Mouse (Mus musculus) spleen, embryonic (tissue): Measurements from ENCODE around the gene Aebp1.

Experiments
- CTCF ChIA-PET: fragments of 350-600 bp; sonication (Branson Sonifier 250); formaldehyde crosslinking; loops from one replicate; lab custom pipeline; 2022; lab: Charles Lee

Aebp1 gene

GRCm38 (mm10) chr11:5855481-5855880 lies 6.3 kb upstream of the Aebp1 start:
- CTCF ChIA-PET: no interaction called here

GRCm38 (mm10) chr11:5855902-5856301 lies 5.8 kb upstream of the Aebp1 start:
- CTCF ChIA-PET: no interaction called here

- CTCF ChIA-PET: no interaction called here
Measured at GRCm38 (mm10) chr11:5856479-5857130, 5.1 kb upstream of the Aebp1 start.

GRCm38 (mm10) chr11:5858723-5859122 lies 3.0 kb upstream of the Aebp1 start:
- CTCF ChIA-PET: no interaction called here

GRCm38 (mm10) chr11:5859883-5860550 lies 1.7 kb upstream of the Aebp1 start:
- CTCF ChIA-PET: no interaction called here

- CTCF ChIA-PET: no interaction called here
Measured at GRCm38 (mm10) chr11:5860639-5861038, 1.1 kb upstream of the Aebp1 start.

- CTCF ChIA-PET: interaction anchor here (0.6 kb wide), 1 partner anchor 378 kb away, joined by 5 read pairs; no protein-coding TSS in a partner anchor
Measured at GRCm38 (mm10) chr11:5862394-5863105, 803 bp downstream of the Aebp1 start.

- CTCF ChIA-PET: no interaction called here
Measured at GRCm38 (mm10) chr11:5867196-5867595, 5.4 kb downstream of the Aebp1 start.

- CTCF ChIA-PET: no interaction called here
Measured at GRCm38 (mm10) chr11:5868324-5868723, 6.6 kb downstream of the Aebp1 start.

- CTCF ChIA-PET: no interaction called here
Measured at GRCm38 (mm10) chr11:5869331-5869730, 7.6 kb downstream of the Aebp1 start.

- CTCF ChIA-PET: no interaction called here
Measured at GRCm38 (mm10) chr11:5870069-5870468, 8.3 kb downstream of the Aebp1 start.

GRCm38 (mm10) chr11:5872707-5873106 lies 11.0 kb downstream of the Aebp1 start:
- CTCF ChIA-PET: no interaction called here

GRCm38 (mm10) chr11:5873192-5873591 lies 11.4 kb downstream of the Aebp1 start:
- CTCF ChIA-PET: no interaction called here

GRCm38 (mm10) chr11:5877421-5877820 lies 15.7 kb downstream of the Aebp1 start:
- CTCF ChIA-PET: no interaction called here

- CTCF ChIA-PET: no interaction called here
Measured at GRCm38 (mm10) chr11:5877921-5878526, 16.3 kb downstream of the Aebp1 start, which contains the start of gene Pold2. Gene Pold2 (minus strand): TSS chr11:5878292.

GRCm38 (mm10) chr11:5878661-5879060 lies 16.9 kb downstream of the Aebp1 start:
- CTCF ChIA-PET: no interaction called here

- CTCF ChIA-PET: interaction anchor here (0.7 kb wide), 2 partner anchors 29 to 1327 kb away, joined by 3 read pairs; no protein-coding TSS in a partner anchor
Measured at GRCm38 (mm10) chr11:5879905-5880304, 18.2 kb downstream of the Aebp1 start.

- CTCF ChIA-PET: interaction anchor here (0.5 to 0.6 kb wide), 2 partner anchors 360 to 480 kb away, joined by 3 to 4 read pairs; no protein-coding TSS in a partner anchor
Measured at GRCm38 (mm10) chr11:5882518-5882917, 20.8 kb downstream of the Aebp1 start.

GRCm38 (mm10) chr11:5886187-5886586 lies 24.4 kb downstream of the Aebp1 start:
- CTCF ChIA-PET: interaction anchor here (0.6 kb wide), 1 partner anchor 20 kb away, joined by 4 read pairs; no protein-coding TSS in a partner anchor

GRCm38 (mm10) chr11:5887250-5887649 lies 25.5 kb downstream of the Aebp1 start:
- CTCF ChIA-PET: no interaction called here

- CTCF ChIA-PET: interaction anchor here (0.7 kb wide), 1 partner anchor 1192 kb away, joined by 10 read pairs; no protein-coding TSS in a partner anchor
Measured at GRCm38 (mm10) chr11:5888563-5888962, 26.8 kb downstream of the Aebp1 start.

GRCm38 (mm10) chr11:5892151-5892591 lies 30.4 kb downstream of the Aebp1 start:
- CTCF ChIA-PET: interaction anchor here (0.8 kb wide), 1 partner anchor 29 kb away, joined by 3 read pairs; no protein-coding TSS in a partner anchor
